Mouse (Mus musculus) spleen, adult 12 weeks (tissue): Measurements from ENCODE around the gene Aim2.
A peak's percentile ranks its signal among the peaks of the same experiment; 100 is the strongest.

Source experiments
- DNase-seq: peaks from one replicate; pipeline ENCODE4 v3.0.0; 2022; ENCODE audit warnings: low spot score

Aim2 gene

DNA sequence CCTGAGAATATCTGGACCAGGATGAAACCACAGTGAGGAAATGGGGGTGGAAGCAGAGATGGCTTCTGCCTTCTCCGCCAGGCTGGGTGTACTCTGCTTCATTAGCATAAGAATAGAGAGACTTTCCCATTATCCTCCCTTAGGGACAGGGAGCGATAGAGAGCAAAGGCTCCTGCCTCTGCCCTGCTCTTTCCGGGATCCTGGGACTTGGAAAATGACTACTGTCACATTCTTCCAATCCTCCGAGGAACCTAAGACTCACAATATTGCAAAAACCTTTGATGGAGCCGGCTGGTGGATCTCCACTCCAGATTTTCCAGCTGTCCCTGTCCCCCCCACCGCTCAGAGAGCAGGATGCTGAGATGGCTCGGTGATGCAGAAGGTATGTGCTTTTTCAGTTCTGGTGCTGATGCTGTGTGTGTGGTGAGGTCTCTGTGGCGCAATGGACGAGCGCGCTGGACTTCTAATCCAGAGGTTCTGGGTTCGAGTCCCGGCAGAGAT lies 39.3 kb downstream of the Aim2 start:
- DNase-seq, result no peak

GRCm38 (mm10) chr1:173391754-173392153 lies 41.1 kb downstream of the Aim2 start:
- no peak for DNase-seq

DNA sequence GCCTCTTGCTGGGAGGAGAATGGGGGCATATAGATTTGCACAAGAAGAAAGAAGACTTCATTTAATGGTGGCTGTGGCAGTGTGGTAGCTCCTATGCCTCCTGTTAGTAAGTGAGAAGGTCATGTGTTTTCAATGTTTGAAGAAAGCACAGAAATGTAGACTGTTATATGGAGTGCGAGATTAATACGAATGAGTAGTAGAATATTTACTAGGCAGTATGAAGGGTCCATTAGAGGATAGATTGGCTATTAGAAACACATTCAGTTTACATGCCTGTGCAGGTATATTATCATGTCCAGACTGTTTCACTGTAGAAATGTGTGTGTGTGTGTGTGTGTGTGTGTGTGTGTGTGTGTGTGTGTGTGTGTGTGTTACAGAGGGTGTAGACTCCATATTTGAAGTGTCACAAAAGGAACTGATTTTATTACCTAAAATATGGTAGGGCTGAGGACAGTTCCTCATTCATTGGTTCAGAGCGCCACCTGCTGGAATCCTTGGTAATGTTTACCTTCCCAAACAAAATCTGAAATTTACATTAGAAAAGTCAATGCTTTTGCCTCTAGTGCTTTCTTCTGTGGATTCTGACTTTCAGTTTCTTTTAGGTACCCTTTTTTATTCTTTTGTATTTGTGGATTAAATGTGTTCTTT lies 47.8 kb downstream of the Aim2 start:
- DNase-seq, result peak; percentile 51

GRCm38 (mm10) chr1:173404696-173405309 lies 54.1 kb downstream of the Aim2 start:
- DNase-seq, result no peak

- DNase-seq, result no peak
These were observed 58.4 kb downstream of the Aim2 start for GRCm38 (mm10) chr1:173409066-173409465.

DNA sequence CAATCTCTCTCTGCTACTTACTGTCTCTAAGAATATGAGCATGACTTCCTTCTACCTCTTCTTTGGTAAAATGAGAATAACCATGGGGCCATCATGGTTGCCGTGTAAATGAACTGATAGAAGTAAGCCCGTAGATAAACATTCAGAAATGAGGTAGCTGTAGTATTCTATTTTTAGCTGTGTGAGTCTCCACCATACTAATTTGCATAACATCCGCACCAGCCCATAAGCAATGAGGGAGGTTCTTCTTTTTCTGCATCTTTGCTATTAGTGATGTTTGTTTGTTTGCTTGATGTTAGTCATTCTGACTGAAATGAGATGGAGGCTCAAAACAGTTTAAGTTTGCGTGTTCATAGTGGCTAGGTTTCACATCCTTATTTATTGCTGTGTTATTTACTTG lies 61.2 kb downstream of the Aim2 start:
- no peak for DNase-seq

- no peak for DNase-seq
These were observed 64.0 kb downstream of the Aim2 start for GRCm38 (mm10) chr1:173414631-173415030.

DNA sequence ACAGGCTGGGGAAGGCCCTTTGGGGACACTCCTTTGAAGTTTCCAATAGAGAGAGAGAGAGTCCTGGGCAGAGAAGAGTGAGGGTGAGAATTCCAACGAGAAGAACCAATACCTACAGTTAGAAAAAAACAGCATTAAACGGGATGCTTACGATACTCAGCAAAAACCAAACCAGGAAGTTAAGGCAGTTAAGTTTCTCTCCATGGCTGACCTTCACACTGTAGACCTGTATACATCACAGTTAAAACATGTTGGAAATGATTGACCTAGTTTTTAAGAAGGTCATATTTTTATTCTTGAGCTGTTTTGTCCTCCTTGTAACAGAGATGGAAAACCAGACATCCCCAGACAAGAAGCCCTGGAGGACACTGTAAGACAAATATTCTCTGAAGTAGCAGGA lies 67.8 kb downstream of the Aim2 start:
- DNase-seq, result no peak

- DNase-seq, result no peak
These were observed 68.4 kb downstream of the Aim2 start for GRCm38 (mm10) chr1:173418936-173419621.

- DNase-seq, result no peak
These were observed 69.7 kb downstream of the Aim2 start for GRCm38 (mm10) chr1:173420374-173420773.

DNA sequence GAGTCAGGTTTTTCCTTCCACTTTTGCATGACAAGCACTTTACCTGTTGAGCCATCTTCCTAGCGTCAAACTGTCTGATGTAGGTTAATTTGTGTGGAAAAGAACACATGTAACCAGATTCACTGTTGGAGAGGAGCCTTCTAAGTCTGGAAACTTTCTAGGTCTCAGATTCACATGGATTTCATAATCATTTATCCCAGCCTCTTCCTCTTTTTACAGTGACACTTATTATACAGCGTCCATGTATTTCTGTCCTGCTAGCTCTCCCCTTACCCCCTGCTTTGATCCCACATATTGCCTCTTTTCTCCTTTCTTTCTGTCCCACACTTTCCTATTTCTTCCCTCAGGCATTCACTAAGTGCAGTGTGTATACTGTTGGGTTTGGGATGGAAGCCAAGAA lies 75.7 kb downstream of the Aim2 start:
- DNase-seq, result no peak

DNA sequence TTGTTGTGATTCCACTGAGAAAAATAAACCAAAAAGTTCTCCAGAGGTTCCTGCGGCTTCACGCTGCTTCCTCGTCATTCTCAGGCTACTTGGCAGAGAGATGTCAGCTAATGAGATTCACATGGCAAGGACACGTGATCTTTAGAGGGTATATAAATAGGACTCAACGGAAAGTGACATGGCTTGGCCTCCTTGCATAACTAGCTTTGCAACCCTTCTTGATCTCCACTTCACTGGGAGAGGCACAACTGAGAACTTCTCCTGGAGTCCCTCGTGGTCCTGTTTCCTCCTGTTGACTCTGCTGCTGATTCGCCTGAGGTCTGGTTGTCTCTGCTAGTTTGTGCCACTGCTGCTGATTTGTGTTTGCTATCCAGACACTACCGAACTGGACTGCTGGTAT lies 76.7 kb downstream of the Aim2 start:
- DNase-seq, result no peak

- no peak for DNase-seq
These were observed 79.5 kb downstream of the Aim2 start for GRCm38 (mm10) chr1:173429995-173430699.

GRCm38 (mm10) chr1:173432411-173432810 lies 81.7 kb downstream of the Aim2 start:
- no peak for DNase-seq

- no peak for DNase-seq
These were observed 86.7 kb downstream of the Aim2 start for GRCm38 (mm10) chr1:173437161-173437953.

GRCm38 (mm10) chr1:173440681-173441080 lies 90.0 kb downstream of the Aim2 start:
- no peak for DNase-seq

- DNase-seq, result no peak
These were observed 90.5 kb downstream of the Aim2 start for GRCm38 (mm10) chr1:173441210-173441609.

DNA sequence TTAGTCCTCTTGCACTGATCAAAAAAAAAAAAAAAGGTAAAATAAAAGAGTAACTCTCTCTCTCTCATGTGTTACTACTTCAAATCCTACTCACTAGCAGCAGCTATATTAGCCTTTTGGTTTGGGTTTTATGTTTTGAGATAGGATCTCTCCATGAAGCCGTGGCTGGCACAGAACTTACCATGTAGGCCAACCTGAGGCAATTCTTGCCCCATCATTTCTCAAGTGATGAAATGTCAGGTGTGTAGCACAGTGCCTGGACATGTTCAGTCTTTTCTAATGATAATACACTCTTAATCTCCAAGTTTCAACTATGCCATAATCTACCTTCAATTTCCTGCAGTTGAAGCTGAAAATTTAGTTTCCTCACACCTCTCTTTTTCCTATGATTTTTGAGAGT lies 92.4 kb downstream of the Aim2 start:
- no peak for DNase-seq

- no peak for DNase-seq
These were observed 96.4 kb downstream of the Aim2 start for GRCm38 (mm10) chr1:173447067-173447466.

GRCm38 (mm10) chr1:173450621-173451020 lies 99.9 kb downstream of the Aim2 start:
- DNase-seq, result no peak

DNA sequence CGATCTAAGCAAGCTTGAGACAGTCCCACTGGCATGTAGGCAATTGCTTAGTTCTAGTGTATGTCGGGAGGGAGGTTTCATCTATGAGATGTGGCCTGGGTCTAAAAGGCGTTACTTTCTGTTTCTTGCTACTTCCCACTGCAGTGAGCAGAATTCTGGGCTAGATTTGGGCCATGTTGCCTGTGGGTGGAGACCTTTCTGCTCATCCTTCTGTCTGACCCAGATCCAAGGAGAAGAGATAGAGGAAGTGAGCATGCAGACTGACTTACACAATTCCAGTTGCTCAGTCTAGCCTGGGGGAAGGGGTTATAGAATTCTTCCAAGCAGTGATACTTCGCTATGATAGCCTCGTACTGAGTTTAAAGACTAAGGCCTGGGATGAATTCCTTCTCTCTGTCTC lies 101.0 kb downstream of the Aim2 start:
- DNase-seq, result no peak
